Mouse (Mus musculus) lung, postnatal 25 days (tissue): Measurements from ENCODE around the gene Ap1m2.

Source experiments
- DNase-seq: peaks from one replicate; pipeline ENCODE4 v3.0.0; 2022; ENCODE audit warnings: low spot score

Gene Ap1m2

GRCm38 (mm10) chr9:21312134-21312533, at the start of gene Ap1m2:
TSS of gene Ap1m2 (minus strand) at chr9:21312337.
- DNase-seq, result peak; percentile 70

GRCm38 (mm10) chr9:21356981-21357718, 45.0 kb upstream of the Ap1m2 start:
- peak; percentile 83 for DNase-seq

DNA sequence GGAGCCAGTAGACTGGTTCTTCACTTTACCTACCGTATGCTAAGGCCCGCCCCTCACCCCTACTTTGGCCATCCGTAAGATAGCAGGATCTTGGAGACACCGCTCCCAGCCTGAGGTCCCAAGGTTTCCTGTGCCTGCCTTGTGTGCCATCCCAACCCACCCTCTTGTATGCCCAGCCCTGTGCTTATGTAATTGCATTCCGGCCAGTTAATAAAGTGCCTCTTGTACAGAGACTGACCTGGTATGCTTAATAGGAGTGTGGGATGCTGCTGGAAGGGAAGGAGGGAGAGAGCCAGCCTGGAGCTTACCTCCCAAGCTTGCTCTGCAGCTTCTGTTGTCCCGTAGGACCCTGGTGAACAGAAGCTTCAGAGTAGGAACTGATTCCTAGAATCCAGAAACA, 42.7 kb upstream of the Ap1m2 start:
- DNase-seq, result peak; percentile 61

GRCm38 (mm10) chr9:21353373-21353686, 41.2 kb upstream of the Ap1m2 start:
- DNase-seq, result peak; percentile 36

GRCm38 (mm10) chr9:21352463-21353372, 40.6 kb upstream of the Ap1m2 start:
- DNase-seq, result peak; percentile 37

- DNase-seq, result no peak
Measured at GRCm38 (mm10) chr9:21351702-21352377, 39.7 kb upstream of the Ap1m2 start.

GRCm38 (mm10) chr9:21351178-21351577, 39.0 kb upstream of the Ap1m2 start:
- no peak for DNase-seq

- DNase-seq, result no peak
Measured at GRCm38 (mm10) chr9:21348152-21348551, 36.0 kb upstream of the Ap1m2 start.

DNA sequence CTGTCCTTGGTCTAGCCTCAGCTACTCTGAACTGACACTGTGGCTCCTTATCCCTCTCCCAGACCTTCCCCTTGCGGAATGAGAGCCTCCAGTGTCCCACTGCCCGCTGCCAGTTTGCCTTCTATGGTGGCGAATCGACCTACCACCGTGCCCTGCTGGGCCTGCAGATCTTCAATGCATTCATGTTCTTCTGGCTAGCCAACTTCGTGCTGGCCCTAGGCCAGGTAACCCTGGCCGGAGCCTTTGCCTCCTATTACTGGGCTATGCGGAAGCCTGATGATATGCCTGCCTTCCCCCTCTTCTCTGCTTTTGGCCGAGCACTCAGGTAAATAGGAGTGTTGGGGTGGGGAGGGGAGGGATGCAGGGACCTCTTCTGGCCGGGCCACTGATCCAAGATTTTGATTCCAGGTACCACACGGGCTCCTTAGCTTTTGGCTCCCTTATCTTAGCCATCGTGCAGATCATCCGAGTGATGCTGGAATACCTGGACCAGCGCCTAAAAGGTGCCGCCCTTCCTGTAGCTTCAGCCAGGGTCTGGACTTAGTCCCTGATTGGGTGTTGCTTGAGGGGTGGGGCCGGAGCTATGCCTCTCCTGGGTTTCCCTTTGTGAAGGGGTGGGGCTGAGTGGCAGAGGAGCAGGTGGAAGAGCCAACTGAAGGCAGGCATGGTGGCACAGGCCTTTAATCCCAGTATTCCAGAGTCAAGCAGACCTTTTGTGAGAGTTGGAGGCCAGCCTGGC, 34.7 kb upstream of the Ap1m2 start:
- peak; percentile 51 for DNase-seq

DNA sequence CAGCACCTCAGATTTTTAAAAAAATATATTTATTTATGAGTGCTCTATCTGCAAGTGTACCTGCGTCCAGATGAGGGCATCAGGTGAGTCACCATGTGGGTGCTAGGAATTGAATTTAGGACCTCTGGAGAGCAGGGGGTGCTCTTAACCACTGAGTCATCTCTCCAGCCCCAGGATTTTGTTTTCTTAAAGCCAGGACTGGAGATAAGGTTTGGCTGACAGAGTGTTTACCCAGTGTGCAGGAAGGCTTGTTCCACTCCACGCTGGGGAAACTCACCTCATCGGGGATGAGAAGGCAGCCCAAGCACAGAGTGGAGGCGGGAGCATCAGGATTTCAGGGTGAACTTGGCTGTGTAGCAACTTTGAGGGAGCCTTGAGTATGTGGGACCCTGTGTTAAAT, 28.3 kb upstream of the Ap1m2 start:
- DNase-seq, result peak; percentile 64

GRCm38 (mm10) chr9:21337652-21338051, 25.5 kb upstream of the Ap1m2 start:
- DNase-seq, result peak; percentile 80

DNA sequence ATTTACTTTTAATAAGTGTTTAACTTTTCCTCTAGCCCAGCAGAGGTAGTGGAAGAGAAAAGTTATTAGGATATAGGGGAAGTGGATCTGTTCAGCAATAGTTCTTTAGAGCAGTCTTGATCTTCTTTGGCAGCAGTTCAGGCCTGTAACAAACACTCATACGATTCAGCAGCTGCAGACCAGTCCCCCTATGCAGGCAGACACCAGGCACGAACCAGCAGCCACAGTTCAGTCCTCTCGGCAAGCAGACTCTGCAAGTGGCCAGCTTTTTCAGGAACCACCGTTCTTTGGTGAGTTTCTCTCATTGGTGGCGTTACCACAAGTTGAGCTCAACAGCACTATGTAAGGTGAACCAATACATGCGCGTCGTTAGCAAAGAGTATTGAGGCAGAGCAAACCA, 24.4 kb upstream of the Ap1m2 start:
- DNase-seq, result no peak

DNA sequence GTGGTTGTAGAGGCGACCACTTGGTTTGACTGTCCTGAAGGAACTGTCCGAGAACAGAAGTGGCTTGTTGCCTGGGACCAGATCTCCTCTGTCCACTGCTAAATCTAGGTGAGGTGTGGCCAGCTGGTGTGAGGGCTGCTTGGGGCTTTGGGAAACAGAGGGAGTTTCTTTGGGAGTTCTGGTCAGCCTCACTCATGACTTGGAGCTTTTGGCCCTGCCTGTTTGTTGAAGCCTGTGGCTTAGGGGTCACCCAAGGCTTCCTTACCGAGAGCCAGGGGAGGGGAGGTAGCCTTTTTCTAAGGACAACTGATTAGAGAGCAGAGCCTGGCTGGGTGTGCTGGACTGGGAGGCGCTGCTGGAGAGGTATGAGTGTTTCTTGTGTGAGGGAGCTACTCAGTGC, 23.3 kb upstream of the Ap1m2 start:
- DNase-seq, result no peak

GRCm38 (mm10) chr9:21334747-21335146, 22.6 kb upstream of the Ap1m2 start:
- DNase-seq, result no peak

DNA sequence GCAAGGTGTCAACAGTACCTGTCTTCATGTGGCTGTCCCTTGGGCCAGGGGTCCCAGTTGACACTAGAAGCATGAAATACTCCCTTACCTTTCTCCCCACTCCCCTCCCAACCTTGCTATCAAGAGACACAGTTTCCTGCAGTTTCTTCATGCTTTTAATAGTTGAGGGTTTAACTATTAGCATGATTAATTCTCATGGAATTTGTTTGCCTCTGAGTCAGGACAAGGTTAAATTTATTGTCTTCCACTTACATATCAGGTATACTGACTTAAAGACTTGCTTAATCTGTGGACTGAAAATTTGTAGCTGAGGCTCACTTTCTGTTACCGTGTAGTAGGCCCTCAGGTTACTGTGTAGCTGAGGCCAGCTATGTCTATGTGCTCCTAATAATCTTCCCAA, 21.4 kb upstream of the Ap1m2 start:
- no peak for DNase-seq

DNA sequence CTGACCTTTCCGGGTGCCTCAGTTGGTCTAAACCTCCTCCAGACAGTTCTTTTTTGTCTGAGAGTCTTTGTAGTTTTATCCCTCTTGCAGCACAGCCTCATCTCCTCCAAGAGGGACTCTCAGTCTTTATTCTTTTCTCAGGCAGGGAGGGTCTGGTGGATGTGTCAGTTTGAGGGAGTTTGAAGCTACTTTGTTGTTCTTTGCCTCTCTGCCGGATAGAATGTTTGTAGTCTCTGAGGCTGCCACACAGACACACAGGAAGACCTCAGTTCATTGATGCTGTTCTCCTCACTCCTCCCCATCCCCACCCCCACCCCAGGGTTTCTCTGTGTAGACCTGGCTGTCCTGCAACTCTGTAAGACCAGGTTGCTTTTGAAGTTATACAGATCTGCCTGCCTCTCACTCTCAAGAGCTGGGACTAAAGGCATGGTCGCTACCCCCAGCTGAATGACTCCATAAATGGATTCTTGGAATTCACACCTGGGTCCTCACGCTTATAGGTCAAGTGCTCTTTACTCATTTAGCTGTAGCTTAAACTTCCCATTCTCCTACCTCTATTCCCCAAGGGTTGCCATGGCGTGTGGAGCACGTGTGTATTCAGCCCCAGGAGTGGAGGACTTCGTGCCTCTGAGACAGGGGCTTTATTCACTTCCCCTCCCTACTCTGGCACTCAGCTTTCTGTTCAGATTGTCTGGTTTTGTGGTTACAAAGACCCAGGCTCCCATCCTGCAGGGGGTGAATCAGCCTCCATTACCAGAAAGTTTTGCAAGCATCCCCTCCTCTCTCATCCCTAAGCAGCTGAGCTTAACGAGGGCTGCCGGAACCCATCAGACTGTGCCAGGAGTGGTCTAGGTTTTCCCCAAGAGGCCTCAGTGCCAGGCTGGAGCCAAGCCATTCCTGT, 20.3 kb upstream of the Ap1m2 start:
- DNase-seq, result no peak

DNA sequence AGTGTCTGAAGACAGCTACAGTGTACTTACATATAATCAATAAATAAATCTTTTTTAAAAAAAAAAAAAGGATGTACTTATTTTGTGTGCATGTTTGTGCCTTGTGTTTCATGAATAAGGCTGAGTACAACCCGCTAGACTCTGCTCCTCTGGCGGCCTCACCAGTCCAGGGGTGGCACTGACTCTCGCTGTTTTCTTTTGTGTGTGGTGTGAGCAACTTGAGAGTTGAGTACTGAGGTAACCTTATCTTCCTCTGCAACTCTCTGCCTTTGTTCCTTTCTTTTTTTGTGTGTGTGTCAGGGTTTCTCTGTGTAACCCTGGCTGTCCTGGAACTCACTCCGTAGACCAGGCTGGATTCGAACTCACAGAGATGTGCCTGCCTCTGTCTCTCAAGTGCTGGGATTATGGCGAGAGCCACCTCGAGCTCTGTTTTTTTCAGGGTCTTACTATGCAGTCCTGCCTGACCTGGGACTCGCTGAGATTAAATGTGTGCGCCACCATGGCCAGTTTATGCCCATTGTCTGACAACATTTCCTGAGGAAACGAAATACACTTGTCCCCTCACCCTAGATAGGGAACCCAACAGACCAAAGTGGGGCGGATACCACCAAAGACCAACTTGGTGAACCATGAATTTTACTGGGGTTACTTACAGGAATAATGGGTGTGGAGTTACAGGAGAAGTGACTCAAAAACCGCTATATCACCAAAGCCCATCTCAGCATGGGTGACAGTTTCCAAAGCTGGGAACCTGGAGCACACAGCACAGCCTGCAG, 19.4 kb upstream of the Ap1m2 start:
- DNase-seq, result no peak

DNA sequence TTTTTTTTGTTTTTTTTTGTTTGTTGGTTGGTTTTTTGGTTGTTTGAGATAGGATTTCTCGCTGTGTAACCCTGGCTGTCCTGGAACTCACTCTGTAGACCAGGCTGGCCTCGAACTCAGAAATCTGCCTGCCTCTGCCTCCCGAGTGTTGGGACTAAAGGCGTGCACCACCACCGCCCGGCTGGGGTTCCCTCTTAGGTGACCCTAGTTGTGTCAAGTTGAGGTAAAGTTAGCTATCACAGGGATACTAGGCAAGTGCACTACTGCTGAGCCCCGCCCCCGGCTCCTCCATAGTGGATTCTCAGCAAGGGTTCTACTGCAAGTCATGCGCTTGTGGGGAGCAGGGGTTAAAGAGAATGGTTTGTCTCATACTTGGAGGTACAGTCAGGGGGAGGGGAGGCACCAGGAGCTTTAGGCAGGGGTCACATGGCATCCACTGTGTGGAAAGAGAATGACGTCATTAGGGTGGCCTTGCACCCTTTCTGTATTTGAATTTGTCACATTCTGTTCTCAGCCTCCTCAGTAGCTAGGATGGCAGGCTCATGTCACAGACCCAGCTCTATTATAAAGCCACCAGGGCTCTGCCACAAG, 17.7 kb upstream of the Ap1m2 start:
- no peak for DNase-seq

DNA sequence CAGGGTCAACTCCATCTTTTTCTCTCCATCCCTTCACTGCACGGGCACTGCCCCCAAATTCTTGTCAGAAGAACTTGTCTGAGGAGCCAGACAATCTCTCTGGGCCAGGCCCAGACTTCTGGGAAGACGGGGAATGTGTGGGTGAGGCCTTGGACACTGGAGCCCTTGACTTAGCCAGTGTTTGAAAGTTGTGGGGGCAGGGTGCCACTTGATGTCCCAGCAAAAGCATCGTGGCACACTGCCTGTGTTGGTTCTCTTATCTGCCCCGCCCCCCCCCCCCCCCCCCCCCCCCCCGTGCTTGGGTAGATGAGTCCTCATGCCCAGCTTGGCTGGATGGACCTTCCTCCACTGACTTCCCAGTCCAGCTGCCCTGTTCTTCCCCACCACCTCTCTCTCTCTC, 16.9 kb upstream of the Ap1m2 start:
- peak; percentile 77 for DNase-seq

DNA sequence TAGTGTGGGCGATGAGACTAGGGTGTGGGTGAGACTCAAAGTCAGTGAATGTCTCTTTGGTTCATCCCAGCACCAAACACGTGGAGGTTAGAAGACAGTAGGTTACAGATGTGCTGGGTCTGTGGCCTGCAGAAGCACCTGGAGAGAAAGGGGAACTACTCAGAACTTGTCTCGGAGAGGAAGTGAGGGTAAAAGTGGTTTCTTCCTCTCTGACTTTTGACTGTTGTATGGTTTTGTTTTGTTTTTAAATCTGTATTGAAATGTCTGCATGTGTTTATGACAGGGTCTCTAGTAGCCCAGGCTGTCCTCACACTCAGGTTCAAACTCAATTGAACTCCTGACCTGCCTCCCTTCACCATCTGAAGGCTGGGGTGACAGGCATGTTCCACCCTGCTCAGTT, 15.9 kb upstream of the Ap1m2 start:
- no peak for DNase-seq
